Mouse (Mus musculus) hindbrain, embryonic 16.5 days (tissue): ENCODE measurements around the gene Dync1li1. TPM values are rescaled to one million over a fixed set of nuclear protein-coding genes. Genes with fewer than 3 reads are reported as not detected.

Source experiments
- ATAC-seq: fragments of 200-750 bp; cut with Nextera tagmentation; 2 replicates; pipeline ENCODE4 v1.8.0; 2017; ENCODE audit warnings: moderate TSS enrichment, moderate library complexity
- H3K27ac ChIP-seq: fragments of 300-500 bp; sonication (generic); 2 replicates; pipeline ENCODE4 v1.5.1; 2014; ENCODE audit warnings: low read depth, mild to moderate bottlenecking, control low read depth, low read length, moderate library complexity
- H3K27me3 ChIP-seq: fragments of 300-500 bp; sonication (generic); replicated peaks from 2 replicates; pipeline ENCODE4 v1.6.1; 2014; ENCODE audit warnings: low read length; ENCODE audit not compliant: control insufficient read depth, insufficient read depth
- H3K36me3 ChIP-seq: fragments of 300-500 bp; sonication (generic); 2 replicates; pipeline ENCODE4 v1.6.1; 2014; ENCODE audit warnings: mild to moderate bottlenecking, low read length, moderate library complexity, mixed read lengths; ENCODE audit not compliant: control insufficient read depth, insufficient read depth
- H3K4me1 ChIP-seq: fragments of 300-500 bp; sonication (generic); 2 replicates; pipeline ENCODE4 v1.6.1; 2014; ENCODE audit warnings: low read depth, low read length; ENCODE audit not compliant: control insufficient read depth, insufficient read depth
- H3K4me2 ChIP-seq: fragments of 300-500 bp; sonication (generic); 2 replicates; pipeline ENCODE4 v1.6.1; 2014; ENCODE audit warnings: mild to moderate bottlenecking, low read length, control low read depth, moderate library complexity
- H3K4me3 ChIP-seq: fragments of 300-500 bp; sonication (generic); 2 replicates; pipeline ENCODE4 v1.5.1; 2014; ENCODE audit warnings: mild to moderate bottlenecking, low read length, control low read depth, moderate library complexity
- H3K9ac ChIP-seq: fragments of 300-500 bp; sonication (generic); 2 replicates; pipeline ENCODE4 v1.6.1; 2014; ENCODE audit warnings: low read depth, mild to moderate bottlenecking, control low read depth, low read length, moderate library complexity
- H3K9me3 ChIP-seq: fragments of 300-500 bp; sonication (generic); 2 replicates; pipeline ENCODE4 v1.6.1; 2014; ENCODE audit warnings: mild to moderate bottlenecking, low read length, moderate library complexity; ENCODE audit not compliant: control insufficient read depth
- WGBS: fragments of 180-500 bp; shearing (Covaris S2); extraction: QIAGEN DNeasy Blood & Tissue Kit; methylation state at CpG from one replicate; pipeline ENCODE4 v1.1.7; 2014; 5-methylcytosine and 5-hydroxymethylcytosine counted together
- polyA plus RNA-seq: library from polyadenylated mRNA; unstranded; fragments of >200 nt; fragmentation: Nextera tagmentation; extraction: Ambion mirVana; gene quantifications from 2 replicates; pipeline ENCODE4 v1.2.1, GENCODE M21; 2015

Gene Dync1li1
- polyA plus RNA-seq, 1 experiment from 2014 or later: 105 TPM

DNA sequence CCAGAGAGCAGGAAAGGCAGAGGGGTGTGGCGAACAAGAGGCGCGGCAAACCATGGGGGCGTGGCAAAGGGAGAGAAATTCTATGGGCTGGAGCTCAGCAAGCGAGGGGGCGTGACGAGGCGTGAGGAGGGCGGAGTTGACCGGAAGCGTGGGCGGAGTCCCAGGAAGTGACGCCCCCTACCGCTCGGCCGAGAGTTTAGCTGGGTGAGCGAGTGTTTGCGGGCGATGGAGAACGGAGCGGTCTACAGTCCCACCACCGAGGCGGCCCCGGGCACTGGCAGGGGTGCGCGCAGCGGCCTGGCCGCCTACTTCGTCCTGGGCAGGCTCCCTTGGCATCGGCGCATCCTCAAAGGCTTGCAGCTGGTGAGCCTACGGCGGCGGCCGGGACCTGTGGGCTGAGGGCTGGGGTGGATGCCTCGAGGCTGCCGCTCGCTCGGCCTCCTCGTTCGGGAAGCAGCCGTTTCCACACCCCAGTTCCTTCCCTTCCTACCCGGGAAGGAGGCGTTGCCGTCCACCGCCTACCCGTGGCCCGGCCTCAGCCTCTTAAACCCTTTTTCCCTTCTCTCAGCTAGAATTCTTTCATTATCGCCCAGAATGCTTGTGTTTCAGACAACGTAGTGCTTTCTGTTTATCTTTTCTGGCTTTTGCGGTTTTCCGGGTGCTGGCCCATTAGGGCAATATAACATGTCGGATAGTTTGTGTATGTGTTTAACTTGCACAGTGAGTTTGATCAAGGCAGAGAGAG is 42.6 kb downstream of the Dync1li1 start, which contains the start of gene Cmtm6:
TSS of gene Cmtm6 (plus strand) at position 106 of the 745 bp plus-strand sequence.
- Histone ChIP-seq H3K4me1 (peaks cover 7% of the 10 kb centered on the region), H3K27ac (peak within 1 kb of the TSS; percentile 85), H3K4me3 (peak within 1 kb of the TSS; percentile 84), H3K4me2 (peak within 1 kb of the TSS; percentile 79), H3K9ac (peak within 1 kb of the TSS; percentile 96), H3K27me3 (no peaks in the 10 kb centered on the region), H3K9me3 (no peaks in the 10 kb centered on the region), H3K36me3 (no peaks in the 10 kb centered on the region)
- under 1% methylated on average over 52 of the region's 53 CpGs for WGBS
- ATAC-seq: peak; percentile 94

GRCm38 (mm10) chr9:114731871-114732682 is 43.5 kb downstream of the Dync1li1 start:
- no peak for ATAC-seq

DNA sequence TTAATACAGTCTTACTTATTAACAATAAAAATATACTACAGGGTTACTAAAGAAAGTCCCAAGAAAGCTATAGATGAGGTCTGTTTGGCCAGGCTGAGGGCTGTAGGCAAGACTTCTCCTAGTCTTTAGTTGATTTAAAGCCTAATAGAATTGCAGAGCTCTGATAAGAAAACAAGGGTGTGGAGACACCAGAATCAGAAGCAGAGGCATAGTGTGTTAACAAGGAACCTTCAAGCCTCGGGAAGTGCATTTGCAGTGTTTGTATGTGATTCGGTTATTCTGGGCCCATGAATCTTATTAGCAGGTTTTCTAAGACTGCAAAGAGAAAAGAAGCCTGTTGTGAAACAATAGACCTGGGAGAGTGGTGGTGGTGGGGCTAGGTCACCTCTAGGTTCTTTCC is 44.6 kb downstream of the Dync1li1 start:
- ATAC-seq: no peak
- 83% methylated on average over 2 of the region's 2 CpGs for WGBS
- H3K9me3 ChIP-seq: no peaks in the 10 kb centered on the region
- no peak overlapping the region for H3K4me2 ChIP-seq
- H3K4me3 ChIP-seq: no peak overlapping the region
- no peak overlapping the region for H3K9ac ChIP-seq
- peaks cover 7% of the 10 kb centered on the region for H3K4me1 ChIP-seq
- no peaks in the 10 kb centered on the region for H3K27me3 ChIP-seq
- no peaks in the 10 kb centered on the region for H3K36me3 ChIP-seq
- H3K27ac ChIP-seq: no peak overlapping the region

More at GRCm38 (mm10) chr9:114731871-114732682, 43.5 kb downstream of the Dync1li1 start:
- Histone ChIP-seq H3K4me2 (peak overlapping the region; percentile 79), H3K4me3 (peak overlapping the region; percentile 84), H3K9ac (peak overlapping the region; percentile 96; the same call in 1 of the 2 replicates), H3K36me3 (no peaks in the 10 kb centered on the region), H3K27me3 (no peaks in the 10 kb centered on the region), H3K9me3 (no peaks in the 10 kb centered on the region), H3K4me1 (peaks cover 7% of the 10 kb centered on the region), H3K27ac (no peak overlapping the region)
- 74% methylated on average over 12 of the region's 12 CpGs for WGBS

DNA sequence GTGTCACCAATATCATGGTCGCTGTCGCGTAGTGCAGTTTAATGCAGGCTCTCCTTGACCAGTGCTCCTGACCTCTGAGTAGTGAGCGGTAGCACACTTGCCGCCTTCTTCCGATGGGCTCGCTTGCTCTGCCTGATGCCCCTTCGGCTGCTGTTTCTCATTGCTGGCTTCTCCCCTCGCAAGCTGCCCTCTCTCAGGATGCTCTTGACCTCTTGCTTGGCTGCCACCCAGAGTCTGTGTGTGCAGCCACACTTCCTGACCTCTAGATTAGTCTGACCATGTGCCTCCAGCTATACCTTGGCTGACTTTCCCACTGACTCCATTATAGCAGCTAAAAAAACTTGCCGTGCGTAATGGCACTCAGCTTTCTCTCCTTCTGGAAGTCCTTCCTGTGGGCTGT is 47.9 kb downstream of the Dync1li1 start:
- 79% methylated on average over 11 of the region's 11 CpGs for WGBS
- no peak for ATAC-seq
- 0 out of 2 replicates have a peak, but pooled peaks cover 2% of the 10 kb centered on the region for H3K36me3 ChIP-seq

GRCm38 (mm10) chr9:114740336-114740735 is 51.7 kb downstream of the Dync1li1 start:
- H3K27me3 ChIP-seq: no peaks in the 10 kb centered on the region
- no peaks in the 10 kb centered on the region for H3K4me1 ChIP-seq
- no peak overlapping the region for H3K9ac ChIP-seq
- no peak for ATAC-seq
- H3K4me2 ChIP-seq: no peak overlapping the region
- H3K4me3 ChIP-seq: no peak overlapping the region
- H3K36me3 ChIP-seq: 0 out of 2 replicates have a peak, but pooled peaks cover 2% of the 10 kb centered on the region
- no peaks in the 10 kb centered on the region for H3K9me3 ChIP-seq
- WGBS: 94% methylated on average over 9 of the region's 9 CpGs
- H3K27ac ChIP-seq: no peak overlapping the region

More for the DNA sequence above, 47.9 kb downstream of the Dync1li1 start:
- Histone ChIP-seq H3K4me1 (peaks cover 7% of the 10 kb centered on the region), H3K27me3 (no peaks in the 10 kb centered on the region), H3K27ac (no peak overlapping the region), H3K9me3 (no peaks in the 10 kb centered on the region), H3K4me3 (no peak overlapping the region), H3K9ac (no peak overlapping the region), H3K4me2 (no peak overlapping the region)

GRCm38 (mm10) chr9:114742731-114743130 is 54.1 kb downstream of the Dync1li1 start:
- no peaks in the 10 kb centered on the region for H3K9me3 ChIP-seq
- no peak overlapping the region for H3K27ac ChIP-seq
- no peak overlapping the region for H3K4me2 ChIP-seq
- whole genome bisulfite sequencing: 94% methylated on average over 2 of the region's 2 CpGs
- ATAC-seq: no peak
- H3K27me3 ChIP-seq: no peaks in the 10 kb centered on the region
- H3K36me3 ChIP-seq: 0 out of 2 replicates have a peak, but pooled peaks cover 3% of the 10 kb centered on the region
- H3K4me1 ChIP-seq: no peaks in the 10 kb centered on the region; the same call in 1 of the 2 replicates
- no peak overlapping the region for H3K9ac ChIP-seq
- no peak overlapping the region for H3K4me3 ChIP-seq

GRCm38 (mm10) chr9:114745163-114745562 is 56.6 kb downstream of the Dync1li1 start:
- no peaks in the 10 kb centered on the region for H3K27me3 ChIP-seq
- 89% methylated on average over 4 of the region's 4 CpGs for WGBS
- no peak overlapping the region for H3K4me3 ChIP-seq
- ATAC-seq: no peak
- 0 out of 2 replicates have a peak, but pooled peaks cover 6% of the 10 kb centered on the region for H3K36me3 ChIP-seq
- H3K9ac ChIP-seq: no peak overlapping the region
- no peaks in the 10 kb centered on the region for H3K9me3 ChIP-seq
- H3K4me1 ChIP-seq: no peaks in the 10 kb centered on the region; the same call in 1 of the 2 replicates
- H3K27ac ChIP-seq: no peak overlapping the region
- no peak overlapping the region for H3K4me2 ChIP-seq

DNA sequence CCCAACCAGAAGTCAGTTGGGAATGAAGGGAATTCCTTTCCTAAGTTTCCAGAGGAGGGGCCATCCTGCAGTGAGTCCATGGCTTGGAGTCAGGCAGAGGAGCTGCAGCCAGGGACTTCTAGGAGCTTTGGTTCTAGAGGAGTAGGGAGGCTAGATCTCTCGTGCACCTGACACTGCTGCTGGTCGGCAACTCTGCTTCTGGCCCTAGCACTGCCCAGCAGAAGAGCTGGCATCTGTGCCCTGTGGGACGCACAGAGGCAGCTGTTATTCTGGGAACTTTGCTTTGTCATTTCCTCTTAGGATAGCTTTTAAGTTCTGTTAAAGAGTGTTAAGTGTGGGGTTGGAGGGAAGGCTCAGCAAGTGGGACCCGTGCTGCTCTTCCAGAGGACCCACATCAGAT is 57.1 kb downstream of the Dync1li1 start:
- ATAC-seq: no peak
- Histone ChIP-seq H3K4me1 (no peaks in the 10 kb centered on the region; the same call in 1 of the 2 replicates), H3K9ac (no peak overlapping the region), H3K36me3 (0 out of 2 replicates have a peak, but pooled peaks cover 4% of the 10 kb centered on the region), H3K27me3 (no peaks in the 10 kb centered on the region), H3K4me3 (no peak overlapping the region), H3K9me3 (no peaks in the 10 kb centered on the region), H3K4me2 (no peak overlapping the region), H3K27ac (no peak overlapping the region)
- WGBS: 91% methylated on average over 4 of the region's 4 CpGs

DNA sequence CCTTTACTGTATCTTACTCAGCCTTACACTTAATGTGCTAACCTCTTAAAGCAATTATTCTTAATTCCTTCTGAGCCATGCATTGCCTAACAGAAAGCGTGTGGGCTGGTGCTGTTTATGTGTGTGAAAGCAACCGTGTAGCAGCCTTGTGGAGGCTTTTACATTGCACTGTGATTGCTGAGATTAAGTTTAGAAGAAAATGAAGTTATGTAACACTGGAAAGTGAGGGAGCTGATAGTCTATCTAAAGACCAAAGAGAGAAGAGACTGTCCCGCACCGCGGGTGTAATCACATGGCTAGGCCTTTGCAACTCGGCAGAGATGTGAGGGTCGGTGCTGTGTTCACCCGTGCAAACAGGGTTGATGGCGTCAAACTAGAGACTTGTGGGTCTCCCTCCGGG is 58.4 kb downstream of the Dync1li1 start:
- WGBS: 87% methylated on average over 10 of the region's 10 CpGs
- Histone ChIP-seq H3K4me1 (no peaks in the 10 kb centered on the region; the same call in 1 of the 2 replicates), H3K9me3 (no peaks in the 10 kb centered on the region), H3K27me3 (no peaks in the 10 kb centered on the region), H3K4me3 (no peak overlapping the region), H3K36me3 (0 out of 2 replicates have a peak, but pooled peaks cover 4% of the 10 kb centered on the region), H3K9ac (no peak overlapping the region), H3K4me2 (no peak overlapping the region), H3K27ac (no peak overlapping the region)
- no peak for ATAC-seq
